Mouse (Mus musculus) liver, postnatal 0 days (tissue): ENCODE data around the gene Exoc7. TPM values are rescaled to one million over a fixed set of nuclear protein-coding genes. Genes with fewer than 3 reads are reported as not detected.

Experiments
- ATAC-seq: fragments of 200-750 bp; cut with Nextera tagmentation; 2 replicates; pipeline ENCODE4 v1.8.0; 2017; ENCODE audit warnings: mild to moderate bottlenecking, moderate library complexity
- DNase-seq: peaks from one replicate; pipeline ENCODE4 v3.0.0-alpha.2; 2016
- H3K27ac ChIP-seq: fragments of 300-500 bp; sonication (generic); 2 replicates; pipeline ENCODE4 v1.5.1; 2014; ENCODE audit warnings: antibody characterized with exemption, moderate library complexity, mild to moderate bottlenecking, low read depth
- H3K27me3 ChIP-seq: fragments of 300-500 bp; sonication (generic); 2 replicates; pipeline ENCODE4 v1.6.1; 2014; ENCODE audit warnings: low read length, control low read depth, mixed read lengths; ENCODE audit not compliant: insufficient read depth
- H3K36me3 ChIP-seq: fragments of 300-500 bp; sonication (generic); replicated peaks from 2 replicates; pipeline ENCODE4 v1.6.1; 2014; ENCODE audit warnings: mild to moderate bottlenecking, control low read depth, low read length, moderate library complexity, mixed read lengths; ENCODE audit not compliant: insufficient read depth
- H3K4me1 ChIP-seq: fragments of 300-500 bp; sonication (generic); 2 replicates; pipeline ENCODE4 v1.6.1; 2014; ENCODE audit warnings: antibody characterized with exemption, mild to moderate bottlenecking, control low read depth; ENCODE audit not compliant: insufficient read depth
- H3K4me2 ChIP-seq: fragments of 300-500 bp; sonication (generic); 2 replicates; pipeline ENCODE4 v1.6.1; 2014; ENCODE audit warnings: low read depth, mild to moderate bottlenecking, low read length, moderate library complexity, mixed read lengths
- H3K4me3 ChIP-seq: fragments of 300-500 bp; sonication (generic); 2 replicates; pipeline ENCODE4 v1.5.1; 2014; ENCODE audit warnings: low read depth, low read length
- H3K9ac ChIP-seq: fragments of 300-500 bp; sonication (generic); replicated peaks from 2 replicates; pipeline ENCODE4 v1.6.1; 2014; ENCODE audit warnings: mild to moderate bottlenecking, moderate library complexity
- H3K9me3 ChIP-seq: fragments of 300-500 bp; sonication (generic); 2 replicates; pipeline ENCODE4 v1.6.1; 2016; ENCODE audit warnings: mild to moderate bottlenecking, control low read depth, low read length, mixed read lengths
- CTCF ChIP-seq: sonication (generic); IDR thresholded peaks from 2 replicates; pipeline ENCODE4 v1.5.1; 2016; ENCODE audit warnings: antibody characterized with exemption, low read depth
- EP300 ChIP-seq: IDR thresholded peaks from 2 replicates; pipeline ENCODE4 v1.6.1; 2016; ENCODE audit warnings: antibody characterized with exemption, low read depth, mild to moderate bottlenecking
- WGBS: fragments of 180-500 bp; shearing (Covaris S2); extraction: QIAGEN DNeasy Blood & Tissue Kit; methylation state at CpG from one replicate; pipeline ENCODE4 v1.1.7; 2014; ENCODE audit not compliant: insufficient replicate concordance; 5-methylcytosine and 5-hydroxymethylcytosine counted together
- polyA plus RNA-seq: library from polyadenylated mRNA; unstranded; fragments of >200 nt; fragmentation: Nextera tagmentation; extraction: Ambion mirVana; gene quantifications from 2 replicates; pipeline ENCODE4 v1.2.1, GENCODE M21; 2015

Gene Exoc7
- polyA plus RNA-seq, 1 experiment from 2014 or later: 18.1 TPM

- H3K27me3 ChIP-seq: peaks cover 26% of the 10 kb centered on the region
- H3K27ac ChIP-seq: no peak overlapping the region
- peak overlapping the region; percentile 40 for H3K4me2 ChIP-seq
- ATAC-seq (no peak), DNase-seq (no peak)
- H3K36me3 ChIP-seq: no peaks in the 10 kb centered on the region
- H3K4me3 ChIP-seq: peak overlapping the region; percentile 72
- TF ChIP-seq CTCF: no peak
- no peak for TF ChIP-seq EP300
- H3K9ac ChIP-seq: 0 out of 2 replicates have a peak overlapping the region, but pooled peaks have one; percentile 22
- no peaks in the 10 kb centered on the region for H3K9me3 ChIP-seq
- peaks cover 36% of the 10 kb centered on the region for H3K4me1 ChIP-seq
- 26% methylated on average over 31 of the region's 31 CpGs for WGBS
Observed at GRCm38 (mm10) chr11:116333526-116334416, 26.7 kb upstream of the Exoc7 start.

- DNase-seq: no peak
- Histone ChIP-seq H3K9me3 (no peaks in the 10 kb centered on the region), H3K9ac (no peak overlapping the region), H3K36me3 (no peaks in the 10 kb centered on the region), H3K27me3 (peaks cover 26% of the 10 kb centered on the region), H3K27ac (no peak overlapping the region), H3K4me2 (no peak overlapping the region), H3K4me1 (peaks cover 36% of the 10 kb centered on the region), H3K4me3 (no peak overlapping the region)
- no peak for ATAC-seq
- no peak for TF ChIP-seq CTCF
- TF ChIP-seq EP300: no peak
- WGBS: 52% methylated on average over 3 of the region's 3 CpGs
Observed at GRCm38 (mm10) chr11:116332983-116333270, 25.9 kb upstream of the Exoc7 start.

- Histone ChIP-seq H3K36me3 (no peaks in the 10 kb centered on the region), H3K9me3 (no peaks in the 10 kb centered on the region), H3K27ac (no peak overlapping the region), H3K4me2 (no peak overlapping the region), H3K9ac (no peak overlapping the region), H3K27me3 (peaks cover 26% of the 10 kb centered on the region), H3K4me3 (no peak overlapping the region), H3K4me1 (peaks cover 32% of the 10 kb centered on the region)
- 59% methylated on average over 15 of the region's 19 CpGs for WGBS
- no peak for ATAC-seq
- no peak for DNase-seq
- TF ChIP-seq EP300 (no peak), CTCF (no peak)
Observed at GRCm38 (mm10) chr11:116332232-116332982, 25.4 kb upstream of the Exoc7 start.

- H3K36me3 ChIP-seq: no peaks in the 10 kb centered on the region
- 69% methylated on average over 7 of the region's 7 CpGs for WGBS
- no peak overlapping the region for H3K9ac ChIP-seq
- H3K4me3 ChIP-seq: no peak overlapping the region
- H3K4me1 ChIP-seq: peaks cover 24% of the 10 kb centered on the region
- peaks cover 21% of the 10 kb centered on the region for H3K27me3 ChIP-seq
- no peak overlapping the region for H3K27ac ChIP-seq
- no peaks in the 10 kb centered on the region for H3K9me3 ChIP-seq
- no peak for ATAC-seq
- DNase-seq: no peak
- no peak for TF ChIP-seq CTCF
- TF ChIP-seq EP300: no peak
- H3K4me2 ChIP-seq: no peak overlapping the region
Observed at GRCm38 (mm10) chr11:116330211-116330518, 23.1 kb upstream of the Exoc7 start.

GRCm38 (mm10) chr11:116329314-116330210, 22.5 kb upstream of the Exoc7 start:
- DNase-seq: no peak
- TF ChIP-seq CTCF: no peak
- no peak for TF ChIP-seq EP300

More at GRCm38 (mm10) chr11:116329314-116330210, 22.5 kb upstream of the Exoc7 start:
- no peak for ATAC-seq
- Histone ChIP-seq H3K27me3 (peaks cover 15% of the 10 kb centered on the region), H3K4me3 (no peak overlapping the region), H3K36me3 (no peaks in the 10 kb centered on the region), H3K27ac (no peak overlapping the region), H3K9me3 (no peaks in the 10 kb centered on the region), H3K4me1 (peaks cover 19% of the 10 kb centered on the region), H3K4me2 (no peak overlapping the region), H3K9ac (no peak overlapping the region)
- 70% methylated on average over 18 of the region's 18 CpGs for WGBS
